Mouse (Mus musculus): ENCODE data around the gene Pcif1. TPM values are rescaled to one million over a fixed set of nuclear protein-coding genes. Genes with fewer than 3 reads are reported as not detected.

The Pcif1 gene
- total and polyA plus RNA-seq, 3 experiments, result 31.7 to 137 (median 61.3) TPM

DNA sequence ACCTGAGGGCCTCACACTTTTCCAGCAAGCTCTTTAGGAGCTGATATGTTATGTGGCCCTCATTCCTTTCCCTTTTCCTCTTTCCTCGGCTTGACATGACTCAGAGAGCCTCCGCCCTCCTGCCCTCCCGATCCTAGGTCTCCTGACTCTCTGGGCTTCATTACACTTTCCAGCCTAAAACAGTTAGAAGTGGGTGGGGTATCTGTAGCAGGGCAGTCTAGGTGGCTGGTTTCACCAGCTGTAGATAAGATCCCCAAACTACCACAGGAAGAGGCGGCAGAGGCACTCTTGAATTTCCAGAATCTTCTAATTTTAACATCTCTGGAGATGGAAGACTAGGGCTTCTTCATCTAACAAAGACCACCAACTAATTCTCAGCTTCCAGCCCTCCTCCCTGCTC is 14.5 kb upstream of the Pcif1 start:
- Histone ChIP-seq H3K9me3 (replicated peaks) (peaks cover 4% of the 10 kb centered on the region), H3K4me3 (ENCODE audit: low read depth, low read length) (no peak overlapping the region), H3K4me1 (ENCODE audit: insufficient read depth, low read depth, low read length) (0 out of 2 replicates have a peak, but pooled peaks cover 5% of the 10 kb centered on the region), H3K36me3 (replicated peaks) (no peaks in the 10 kb centered on the region), H3K27me3 (ENCODE audit: insufficient read depth, low read length) (peaks cover 15% of the 10 kb centered on the region)
- no peak for DNase-seq (ENCODE audit: low spot score)
- ATAC-seq (ENCODE audit: extremely low read depth, insufficient number of reproducible peaks, low FRiP score, poor library complexity, severe bottlenecking), result no peak
- no peak for TF ChIP-seq GATA1 (IDR thresholded peaks at IDR 0.05; ENCODE audit: borderline replicate concordance, low read length)
- no peak for TF ChIP-seq CTCF (IDR thresholded peaks at IDR 0.05; ENCODE audit: low read depth, low read length)
- no peak for TF ChIP-seq TAL1 (conservative IDR thresholded peaks at IDR 0.05; ENCODE audit: low read depth, low read length)
- TF ChIP-seq POLR2AphosphoS5 (IDR thresholded peaks at IDR 0.05; ENCODE audit: insufficient replicate concordance, low read depth, low read length), result no peak
- no peak for TF ChIP-seq GATA2 (IDR thresholded peaks at IDR 0.05; ENCODE audit: borderline replicate concordance, low read depth, low read length)

DNA sequence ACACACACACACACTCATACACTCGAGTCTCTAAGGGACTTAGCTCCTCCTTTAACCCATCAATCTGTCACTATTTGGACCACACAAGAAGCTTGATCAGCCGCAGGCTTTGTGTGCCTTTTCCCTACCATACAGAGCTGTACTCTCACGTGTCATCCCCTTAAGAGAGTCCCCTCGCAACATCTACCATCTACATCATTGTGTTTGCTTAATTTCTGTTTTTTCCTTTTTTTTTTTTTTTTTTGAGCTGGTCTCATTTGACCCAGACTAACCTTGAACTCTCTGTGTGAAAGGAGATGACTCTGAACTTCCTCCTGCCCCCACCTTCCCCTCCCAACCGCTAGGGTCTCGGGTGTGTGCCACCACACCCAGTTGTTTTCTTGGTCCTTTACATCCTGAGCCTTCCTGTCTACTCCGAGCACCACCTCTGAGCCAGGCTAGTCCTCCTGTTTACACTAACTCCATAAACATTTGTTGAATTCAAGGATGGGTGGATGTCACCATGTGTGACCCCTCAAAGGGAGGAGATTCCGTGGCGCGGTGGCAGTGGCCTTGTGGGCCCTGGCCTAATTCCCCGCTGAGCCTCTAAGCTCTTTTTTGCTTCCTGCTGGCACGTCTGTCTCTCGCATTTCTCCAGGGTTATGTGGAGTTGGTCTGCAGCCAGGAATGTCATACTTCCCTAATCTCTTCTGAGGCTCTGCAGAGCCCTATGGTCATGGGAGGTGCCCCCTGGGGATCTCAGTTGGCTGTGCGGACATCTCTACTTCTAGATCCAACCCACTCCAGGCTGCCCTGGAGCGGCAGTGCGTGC is 12.2 kb upstream of the Pcif1 start:
- ATAC-seq (ENCODE audit: extremely low read depth, insufficient number of reproducible peaks, low FRiP score, poor library complexity, severe bottlenecking) (no peak), DNase-seq (ENCODE audit: low spot score) (no peak)
- H3K36me3 ChIP-seq (replicated peaks), result no peaks in the 10 kb centered on the region
- no peak overlapping the region for H3K4me3 ChIP-seq (ENCODE audit: low read depth, low read length)
- H3K9me3 ChIP-seq (replicated peaks), result peaks cover 4% of the 10 kb centered on the region
- H3K27me3 ChIP-seq (ENCODE audit: insufficient read depth, low read length), result peaks cover 15% of the 10 kb centered on the region
- TF ChIP-seq CTCF (IDR thresholded peaks at IDR 0.05; ENCODE audit: low read depth, low read length) (no peak), GATA1 (IDR thresholded peaks at IDR 0.05; ENCODE audit: borderline replicate concordance, low read length) (no peak), POLR2AphosphoS5 (IDR thresholded peaks at IDR 0.05; ENCODE audit: insufficient replicate concordance, low read depth, low read length) (no peak), TAL1 (conservative IDR thresholded peaks at IDR 0.05; ENCODE audit: low read depth, low read length) (no peak), GATA2 (IDR thresholded peaks at IDR 0.05; ENCODE audit: borderline replicate concordance, low read depth, low read length) (no peak)
- 0 out of 2 replicates have a peak, but pooled peaks cover 5% of the 10 kb centered on the region for H3K4me1 ChIP-seq (ENCODE audit: insufficient read depth, low read depth, low read length)

DNA sequence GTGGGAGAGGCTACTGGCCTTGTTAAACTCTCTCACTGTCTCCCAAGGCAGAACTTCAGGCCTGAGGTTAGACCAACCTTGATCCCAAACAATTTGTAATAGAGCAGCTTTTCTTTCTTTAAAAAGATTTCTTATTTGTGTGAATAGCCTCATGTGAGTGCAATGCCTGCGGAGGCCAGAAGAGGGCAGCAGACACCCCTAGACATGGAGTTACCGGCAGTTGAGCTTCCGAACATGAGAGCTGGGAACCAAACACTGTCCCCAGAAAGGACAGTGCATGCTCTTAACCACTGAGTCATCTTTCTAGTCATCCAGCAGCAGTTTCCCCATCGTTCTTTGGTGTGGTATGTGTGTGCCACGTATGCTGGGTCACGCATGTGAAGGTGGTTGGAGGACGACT is 11.5 kb upstream of the Pcif1 start:
- Histone ChIP-seq H3K36me3 (replicated peaks) (no peaks in the 10 kb centered on the region), H3K4me3 (ENCODE audit: low read depth, low read length) (no peak overlapping the region), H3K4me1 (ENCODE audit: insufficient read depth, low read depth, low read length) (0 out of 2 replicates have a peak, but pooled peaks cover 5% of the 10 kb centered on the region), H3K9me3 (replicated peaks) (peaks cover 4% of the 10 kb centered on the region), H3K27me3 (ENCODE audit: insufficient read depth, low read length) (peaks cover 18% of the 10 kb centered on the region)
- ATAC-seq (ENCODE audit: extremely low read depth, insufficient number of reproducible peaks, low FRiP score, poor library complexity, severe bottlenecking) (no peak), DNase-seq (ENCODE audit: low spot score) (no peak)
- TF ChIP-seq TAL1 (conservative IDR thresholded peaks at IDR 0.05; ENCODE audit: low read depth, low read length) (no peak), GATA2 (IDR thresholded peaks at IDR 0.05; ENCODE audit: borderline replicate concordance, low read depth, low read length) (no peak), GATA1 (IDR thresholded peaks at IDR 0.05; ENCODE audit: borderline replicate concordance, low read length) (no peak), POLR2AphosphoS5 (IDR thresholded peaks at IDR 0.05; ENCODE audit: insufficient replicate concordance, low read depth, low read length) (no peak), CTCF (IDR thresholded peaks at IDR 0.05; ENCODE audit: low read depth, low read length) (peak; percentile 59)

DNA sequence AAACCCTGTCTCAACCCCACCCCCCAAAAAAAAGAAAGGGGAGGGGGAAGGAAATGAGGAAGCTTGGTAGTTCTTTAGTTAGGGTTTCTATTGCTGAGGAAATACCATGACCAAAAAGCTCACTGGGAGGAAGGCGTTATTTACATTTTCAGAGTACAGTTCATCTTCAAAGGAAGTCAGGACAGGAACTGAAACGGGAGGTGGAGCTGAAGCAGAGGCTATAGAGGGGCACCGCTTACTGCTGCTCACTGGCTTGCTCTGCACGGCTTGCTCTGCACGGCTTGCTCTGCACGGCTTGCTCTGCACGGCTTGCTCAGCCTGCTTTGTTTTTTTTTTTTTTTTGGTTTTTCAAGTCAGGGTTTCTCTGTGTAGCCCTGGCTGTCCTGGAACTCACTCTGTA is 10.6 kb upstream of the Pcif1 start:
- Histone ChIP-seq H3K36me3 (replicated peaks) (no peaks in the 10 kb centered on the region), H3K9me3 (replicated peaks) (peaks cover 4% of the 10 kb centered on the region), H3K27me3 (ENCODE audit: insufficient read depth, low read length) (peaks cover 23% of the 10 kb centered on the region), H3K4me3 (ENCODE audit: low read depth, low read length) (no peak overlapping the region), H3K4me1 (ENCODE audit: insufficient read depth, low read depth, low read length) (0 out of 2 replicates have a peak, but pooled peaks cover 5% of the 10 kb centered on the region)
- ATAC-seq (ENCODE audit: extremely low read depth, insufficient number of reproducible peaks, low FRiP score, poor library complexity, severe bottlenecking), result no peak
- no peak for TF ChIP-seq TAL1 (conservative IDR thresholded peaks at IDR 0.05; ENCODE audit: low read depth, low read length)
- no peak for DNase-seq (ENCODE audit: low spot score)

DNA sequence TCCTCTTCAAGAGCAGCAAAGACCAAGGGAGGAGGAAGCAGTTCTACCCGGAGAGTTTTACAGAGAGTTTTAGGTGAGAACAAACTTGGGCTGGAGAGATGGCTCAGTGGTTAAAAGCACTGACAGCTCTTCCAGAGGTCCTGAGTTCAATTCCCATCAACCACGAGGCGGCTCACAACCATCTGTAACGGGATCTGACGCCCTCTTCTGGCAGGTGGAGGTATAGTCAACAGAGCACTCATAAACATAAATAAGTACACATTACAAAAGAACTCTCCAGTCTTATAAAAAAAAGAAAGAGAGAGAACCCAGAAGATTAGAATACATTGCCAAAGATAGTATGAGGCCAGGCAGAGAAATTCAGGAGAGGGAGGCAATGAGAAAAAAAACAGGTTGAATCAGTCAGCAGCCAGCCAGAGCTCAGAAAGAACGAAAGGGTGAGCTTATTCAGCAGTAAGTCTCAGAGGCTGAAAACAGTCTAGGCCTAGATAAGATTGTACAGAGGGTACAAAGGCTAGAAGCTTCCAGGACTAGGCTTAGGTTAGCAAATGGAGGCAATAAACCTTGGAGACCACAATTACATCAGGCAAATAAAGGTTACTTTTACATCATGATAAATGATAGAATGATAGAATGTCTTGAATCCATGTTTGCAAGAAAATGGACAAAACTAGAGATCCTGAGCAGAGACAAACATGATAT is 7.4 kb upstream of the Pcif1 start:
- Histone ChIP-seq H3K4me1 (ENCODE audit: insufficient read depth, low read depth, low read length) (peaks cover 10% of the 10 kb centered on the region; the same call in 1 of the 2 replicates), H3K4me3 (ENCODE audit: low read depth, low read length) (no peak overlapping the region), H3K36me3 (replicated peaks) (no peaks in the 10 kb centered on the region), H3K9me3 (replicated peaks) (peaks cover 4% of the 10 kb centered on the region), H3K27me3 (ENCODE audit: insufficient read depth, low read length) (peaks cover 25% of the 10 kb centered on the region)
- DNase-seq (ENCODE audit: low spot score) (no peak), ATAC-seq (ENCODE audit: extremely low read depth, insufficient number of reproducible peaks, low FRiP score, poor library complexity, severe bottlenecking) (no peak)
- TF ChIP-seq GATA2 (IDR thresholded peaks at IDR 0.05; ENCODE audit: borderline replicate concordance, low read depth, low read length) (no peak), POLR2AphosphoS5 (IDR thresholded peaks at IDR 0.05; ENCODE audit: insufficient replicate concordance, low read depth, low read length) (no peak), TAL1 (conservative IDR thresholded peaks at IDR 0.05; ENCODE audit: low read depth, low read length) (no peak), CTCF (IDR thresholded peaks at IDR 0.05; ENCODE audit: low read depth, low read length) (no peak), GATA1 (IDR thresholded peaks at IDR 0.05; ENCODE audit: borderline replicate concordance, low read length) (no peak)

DNA sequence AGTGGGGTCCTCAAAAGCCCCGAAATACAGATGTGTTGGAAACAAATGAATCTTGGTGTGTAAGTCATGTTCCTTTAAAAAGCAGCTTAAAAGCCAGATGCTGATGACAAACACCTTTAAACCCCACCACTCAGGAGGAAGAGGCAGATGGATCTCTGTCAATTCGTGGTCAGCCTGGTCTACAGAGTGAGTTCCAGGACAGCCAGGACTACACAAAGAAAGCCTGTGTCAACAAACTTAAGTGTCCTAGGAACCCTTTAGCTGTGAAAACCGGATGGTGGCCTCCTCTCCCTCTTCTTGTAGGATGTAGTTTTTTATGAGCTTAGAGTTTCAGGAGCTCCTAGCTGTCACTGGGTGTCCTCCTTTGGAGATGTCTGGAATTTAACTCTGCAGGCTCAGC is 5.5 kb upstream of the Pcif1 start:
- TF ChIP-seq POLR2AphosphoS5 (IDR thresholded peaks at IDR 0.05; ENCODE audit: insufficient replicate concordance, low read depth, low read length) (no peak), CTCF (IDR thresholded peaks at IDR 0.05; ENCODE audit: low read depth, low read length) (no peak), GATA1 (IDR thresholded peaks at IDR 0.05; ENCODE audit: borderline replicate concordance, low read length) (no peak), GATA2 (IDR thresholded peaks at IDR 0.05; ENCODE audit: borderline replicate concordance, low read depth, low read length) (no peak), TAL1 (conservative IDR thresholded peaks at IDR 0.05; ENCODE audit: low read depth, low read length) (no peak)
- no peak for ATAC-seq (ENCODE audit: extremely low read depth, insufficient number of reproducible peaks, low FRiP score, poor library complexity, severe bottlenecking)

More for the DNA sequence above, 5.5 kb upstream of the Pcif1 start:
- Histone ChIP-seq H3K4me3 (ENCODE audit: low read depth, low read length) (no peak overlapping the region), H3K27me3 (ENCODE audit: insufficient read depth, low read length) (peaks cover 25% of the 10 kb centered on the region), H3K4me1 (ENCODE audit: insufficient read depth, low read depth, low read length) (peaks cover 22% of the 10 kb centered on the region), H3K36me3 (replicated peaks) (peaks cover 7% of the 10 kb centered on the region), H3K9me3 (replicated peaks) (no peaks in the 10 kb centered on the region)
- DNase-seq (ENCODE audit: low spot score), result no peak

Data from G1E (cell line).